Mouse (Mus musculus): ENCODE results near the gene Diaph3.

DNA sequence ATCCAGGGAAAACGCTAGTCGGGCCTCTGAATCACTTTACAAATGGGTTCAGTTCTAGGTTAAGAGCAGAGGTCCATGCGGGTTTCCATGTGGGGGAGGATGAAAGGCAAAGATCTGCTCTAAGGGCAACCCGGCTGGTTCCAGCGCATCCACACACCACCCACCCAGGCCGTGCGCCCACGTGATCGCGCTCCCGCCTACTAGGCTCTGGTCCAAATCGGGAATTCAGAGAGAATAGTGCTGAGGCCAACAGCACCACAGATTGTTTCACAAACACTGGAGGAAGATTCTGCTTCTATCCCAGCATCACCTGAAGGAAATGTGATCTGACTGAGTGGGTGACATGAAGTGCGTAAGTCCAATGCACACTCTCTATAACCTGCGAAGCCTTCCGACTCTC, 17.9 kb downstream of the Diaph3 start:
- TF ChIP-seq CTCF (IDR thresholded peaks at IDR 0.05): no peak
- no peak for TF ChIP-seq EP300 (IDR thresholded peaks at IDR 0.05; ENCODE audit: insufficient read depth, low read depth, low read length)
